Mouse (Mus musculus) embryonic fibroblast, embryonic 13.5 days (primary cell): ENCODE measurements around the gene Fam84a.

Experiments used
- CTCF ChIP-seq: IDR thresholded peaks from 2 replicates; pipeline ENCODE4 v1.5.1; 2011; ENCODE audit warnings: mild to moderate bottlenecking, control low read depth, low read length, moderate library complexity, borderline replicate concordance; ENCODE audit not compliant: insufficient read depth
- POLR2A ChIP-seq: IDR thresholded peaks from 2 replicates; pipeline ENCODE4 v1.6.1; 2011; ENCODE audit warnings: low read depth, mild to moderate bottlenecking, control low read depth, low read length, moderate library complexity

GRCm38 (mm10) chr12:14186689-14187195 is 34.9 kb upstream of the Fam84a start:
- no peak for TF ChIP-seq CTCF
- no peak for TF ChIP-seq POLR2A
